Mouse (Mus musculus) brain, embryonic 14.5 days (tissue): ENCODE results near the gene H13.

Source experiments
- CTCF ChIP-seq: fragments of 200-500 bp; IDR thresholded peaks from 2 replicates; pipeline ENCODE4 v1.5.1; 2012; ENCODE audit warnings: inconsistent platforms, mild to moderate bottlenecking, moderate library complexity, borderline replicate concordance; ENCODE audit not compliant: insufficient read depth, insufficient read length; ENCODE audit errors: extremely low read depth
- POLR2A ChIP-seq: fragments of 200-500 bp; IDR thresholded peaks from 2 replicates; pipeline ENCODE4 v1.6.1; 2012; ENCODE audit warnings: mild to moderate bottlenecking, inconsistent platforms, borderline replicate concordance; ENCODE audit not compliant: poor library complexity, insufficient read depth, insufficient read length, severe bottlenecking; ENCODE audit errors: extremely low read depth

- TF ChIP-seq CTCF (peak; percentile 40; the same call in 1 of the 2 replicates), POLR2A (no peak)
Measured at GRCm38 (mm10) chr2:152691564-152692217, 22.4 kb downstream of the H13 start.
